Mouse (Mus musculus): ENCODE data around the gene Trip13. TPM values are rescaled to one million over a fixed set of nuclear protein-coding genes. Genes with fewer than 3 reads are reported as not detected.

Trip13 gene
- polyA plus RNA-seq, 1 experiment from 2014 or later, result 44.4 TPM

DNA sequence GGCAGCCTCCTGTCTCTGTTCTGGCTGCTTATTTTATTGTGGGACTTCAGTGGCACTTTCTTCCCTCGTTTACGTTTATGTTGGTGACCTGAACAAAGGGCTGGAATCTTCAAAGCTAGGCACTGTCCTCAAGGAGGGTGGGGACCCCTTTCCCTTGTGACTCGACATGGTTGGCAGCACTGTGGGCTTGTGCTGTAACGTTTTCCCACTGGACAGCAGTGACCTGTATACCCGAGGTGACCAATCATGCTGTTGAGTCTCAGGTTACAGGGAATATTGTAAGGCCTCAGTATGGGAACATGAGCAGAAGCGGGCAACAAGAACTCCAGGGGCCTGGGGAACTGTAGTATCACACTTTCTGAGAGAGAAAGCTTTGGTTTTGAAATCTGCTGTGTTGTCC, 17.1 kb upstream of the Trip13 start:
- no peaks in the 10 kb centered on the region for H3K9me3 ChIP-seq (ENCODE audit: control insufficient read depth, low read depth, low read length)
- 73% methylated on average over 6 of the region's 6 CpGs for WGBS
- no peak overlapping the region for H3K4me2 ChIP-seq (replicated peaks; ENCODE audit: low read depth, low read length)
- H3K27ac ChIP-seq (ENCODE audit: low read length), result no peak overlapping the region
- H3K4me1 ChIP-seq (ENCODE audit: control insufficient read depth, insufficient read depth, low read length), result no peaks in the 10 kb centered on the region
- no peak for ATAC-seq (ENCODE audit: insufficient number of reproducible peaks, insufficient read depth, low FRiP score, low read depth)
- peaks cover 70% of the 10 kb centered on the region for H3K36me3 ChIP-seq (ENCODE audit: control insufficient read depth, insufficient read depth, low read length)
- H3K9ac ChIP-seq (replicated peaks; ENCODE audit: low read depth, low read length), result no peak overlapping the region
- H3K4me3 ChIP-seq (ENCODE audit: low read depth, low read length), result no peak overlapping the region
- H3K27me3 ChIP-seq (ENCODE audit: control insufficient read depth, insufficient read depth, low read length), result no peaks in the 10 kb centered on the region

DNA sequence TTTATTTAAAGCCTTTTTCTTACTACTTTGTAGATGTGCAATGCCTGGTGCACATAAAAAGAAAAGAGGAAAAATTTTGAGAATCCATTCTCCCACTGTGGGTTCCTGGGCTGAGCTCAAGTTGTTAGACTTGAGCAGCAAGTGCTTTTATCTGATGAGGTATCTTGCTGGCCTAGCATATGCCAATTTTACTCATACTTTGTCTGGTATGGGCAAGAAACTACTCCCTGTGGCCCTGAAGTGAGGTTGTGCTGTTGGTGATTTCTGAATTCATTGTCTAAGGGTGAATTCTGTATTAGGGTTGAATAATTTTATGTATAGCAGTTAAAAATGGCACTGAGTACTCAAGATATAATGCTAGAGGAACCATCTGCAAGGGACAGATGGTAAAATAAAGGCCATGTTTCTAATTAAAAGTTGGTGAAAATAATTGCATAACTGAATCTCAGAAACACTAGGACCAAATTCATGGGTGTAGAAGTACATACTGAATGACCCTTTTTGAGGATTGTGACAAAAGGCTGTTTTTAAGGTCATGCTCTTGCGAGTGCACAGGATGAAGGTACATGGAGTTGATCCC, 16.1 kb upstream of the Trip13 start:
- Histone ChIP-seq H3K36me3 (ENCODE audit: control insufficient read depth, insufficient read depth, low read length) (peaks cover 64% of the 10 kb centered on the region), H3K27me3 (ENCODE audit: control insufficient read depth, insufficient read depth, low read length) (no peaks in the 10 kb centered on the region), H3K9ac (replicated peaks; ENCODE audit: low read depth, low read length) (no peak overlapping the region), H3K4me3 (ENCODE audit: low read depth, low read length) (no peak overlapping the region), H3K9me3 (ENCODE audit: control insufficient read depth, low read depth, low read length) (no peaks in the 10 kb centered on the region), H3K27ac (ENCODE audit: low read length) (no peak overlapping the region), H3K4me2 (replicated peaks; ENCODE audit: low read depth, low read length) (no peak overlapping the region), H3K4me1 (ENCODE audit: control insufficient read depth, insufficient read depth, low read length) (no peaks in the 10 kb centered on the region)
- WGBS, result 92% methylated on average over 1 of the region's 1 CpGs
- no peak for ATAC-seq (ENCODE audit: insufficient number of reproducible peaks, insufficient read depth, low FRiP score, low read depth)

- no peaks in the 10 kb centered on the region for H3K27me3 ChIP-seq (ENCODE audit: control insufficient read depth, insufficient read depth, low read length)
- H3K4me3 ChIP-seq (ENCODE audit: low read depth, low read length), result no peak overlapping the region
- peaks cover 57% of the 10 kb centered on the region for H3K36me3 ChIP-seq (ENCODE audit: control insufficient read depth, insufficient read depth, low read length)
- 94% methylated on average over 9 of the region's 9 CpGs for WGBS
- H3K4me1 ChIP-seq (ENCODE audit: control insufficient read depth, insufficient read depth, low read length), result no peaks in the 10 kb centered on the region
- no peaks in the 10 kb centered on the region for H3K9me3 ChIP-seq (ENCODE audit: control insufficient read depth, low read depth, low read length)
- no peak overlapping the region for H3K27ac ChIP-seq (ENCODE audit: low read length)
- no peak overlapping the region for H3K9ac ChIP-seq (replicated peaks; ENCODE audit: low read depth, low read length)
- ATAC-seq (ENCODE audit: insufficient number of reproducible peaks, insufficient read depth, low FRiP score, low read depth), result no peak
- H3K4me2 ChIP-seq (replicated peaks; ENCODE audit: low read depth, low read length), result no peak overlapping the region
These were observed 7.0 kb upstream of the Trip13 start for GRCm38 (mm10) chr13:73944606-73945005.

GRCm38 (mm10) chr13:73939101-73939500, 1.5 kb upstream of the Trip13 start:
- 93% methylated on average over 5 of the region's 5 CpGs for WGBS
- no peak overlapping the region for H3K9ac ChIP-seq (replicated peaks; ENCODE audit: low read depth, low read length)
- H3K27me3 ChIP-seq (ENCODE audit: control insufficient read depth, insufficient read depth, low read length), result no peaks in the 10 kb centered on the region
- H3K4me1 ChIP-seq (ENCODE audit: control insufficient read depth, insufficient read depth, low read length), result peaks cover 5% of the 10 kb centered on the region; the same call in 1 of the 2 replicates
- peaks cover 39% of the 10 kb centered on the region for H3K36me3 ChIP-seq (ENCODE audit: control insufficient read depth, insufficient read depth, low read length)
- no peak for ATAC-seq (ENCODE audit: insufficient number of reproducible peaks, insufficient read depth, low FRiP score, low read depth)
- no peaks in the 10 kb centered on the region for H3K9me3 ChIP-seq (ENCODE audit: control insufficient read depth, low read depth, low read length)
- no peak overlapping the region for H3K4me3 ChIP-seq (ENCODE audit: low read depth, low read length)
- no peak overlapping the region for H3K4me2 ChIP-seq (replicated peaks; ENCODE audit: low read depth, low read length)
- no peak overlapping the region for H3K27ac ChIP-seq (ENCODE audit: low read length)

DNA sequence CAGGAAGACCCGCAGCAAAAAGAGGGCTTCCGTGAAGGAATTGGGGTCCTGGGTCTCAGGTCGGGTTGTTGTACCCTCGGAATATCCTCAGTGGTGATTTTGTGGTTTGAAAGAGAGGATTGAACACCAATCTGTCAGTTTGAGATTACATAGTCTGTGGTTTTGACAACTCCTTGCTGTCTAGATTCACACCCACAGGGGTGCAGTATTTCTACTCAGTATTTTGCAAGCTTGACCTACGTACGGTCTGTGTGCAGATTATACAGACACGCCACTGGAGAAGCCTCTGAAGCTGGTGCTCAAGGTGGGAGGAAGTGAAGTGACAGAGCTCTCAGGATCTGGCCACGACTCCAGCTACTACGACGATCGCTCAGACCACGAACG, 585 bp upstream of the Trip13 start:
- H3K9me3 ChIP-seq (ENCODE audit: control insufficient read depth, low read depth, low read length), result no peaks in the 10 kb centered on the region
- H3K27me3 ChIP-seq (ENCODE audit: control insufficient read depth, insufficient read depth, low read length), result no peaks in the 10 kb centered on the region
- H3K4me3 ChIP-seq (ENCODE audit: low read depth, low read length), result peak overlapping the region; percentile 78
- H3K4me1 ChIP-seq (ENCODE audit: control insufficient read depth, insufficient read depth, low read length), result peaks cover 5% of the 10 kb centered on the region; the same call in 1 of the 2 replicates
- H3K27ac ChIP-seq (ENCODE audit: low read length), result 0 out of 2 replicates have a peak overlapping the region, but pooled peaks have one; percentile 82
- 36% methylated on average over 13 of the region's 13 CpGs for WGBS
- H3K36me3 ChIP-seq (ENCODE audit: control insufficient read depth, insufficient read depth, low read length), result peaks cover 29% of the 10 kb centered on the region
- H3K9ac ChIP-seq (replicated peaks; ENCODE audit: low read depth, low read length), result peak overlapping the region; percentile 67
- ATAC-seq (ENCODE audit: insufficient number of reproducible peaks, insufficient read depth, low FRiP score, low read depth), result peak; percentile 5; the same call in 1 of the 2 replicates
- H3K4me2 ChIP-seq (replicated peaks; ENCODE audit: low read depth, low read length), result peak overlapping the region; percentile 66

- Histone ChIP-seq H3K27ac (ENCODE audit: low read length) (no peak overlapping the region), H3K9me3 (ENCODE audit: control insufficient read depth, low read depth, low read length) (no peaks in the 10 kb centered on the region), H3K4me1 (ENCODE audit: control insufficient read depth, insufficient read depth, low read length) (peaks cover 5% of the 10 kb centered on the region; the same call in 1 of the 2 replicates), H3K27me3 (ENCODE audit: control insufficient read depth, insufficient read depth, low read length) (no peaks in the 10 kb centered on the region), H3K36me3 (ENCODE audit: control insufficient read depth, insufficient read depth, low read length) (peaks cover 22% of the 10 kb centered on the region), H3K9ac (replicated peaks; ENCODE audit: low read depth, low read length) (peak overlapping the region; percentile 67), H3K4me3 (ENCODE audit: low read depth, low read length) (peak overlapping the region; percentile 78), H3K4me2 (replicated peaks; ENCODE audit: low read depth, low read length) (peak overlapping the region; percentile 66)
- ATAC-seq (ENCODE audit: insufficient number of reproducible peaks, insufficient read depth, low FRiP score, low read depth), result no peak
- WGBS, result 12% methylated on average over 5 of the region's 5 CpGs
These were observed 655 bp downstream of the Trip13 start for GRCm38 (mm10) chr13:73936938-73937320.

DNA sequence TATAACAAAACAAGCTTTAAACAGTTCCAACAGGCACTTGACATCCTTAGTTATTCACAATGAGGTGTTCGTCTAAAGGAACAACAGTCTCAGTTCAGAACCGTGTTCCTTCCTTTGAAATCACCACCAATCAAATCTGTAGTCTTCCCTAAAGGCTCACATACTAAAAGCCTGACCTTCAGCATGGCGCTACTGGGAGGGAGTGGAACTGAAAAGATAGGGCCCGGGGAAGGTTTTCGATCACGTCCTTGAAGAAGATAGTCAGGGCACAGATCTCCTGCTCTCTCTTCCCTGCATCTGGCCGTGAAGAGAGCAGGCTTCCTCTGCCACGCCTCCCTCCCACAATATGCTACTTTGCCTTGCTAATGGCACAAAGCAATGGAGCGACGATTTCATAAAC, 5.4 kb downstream of the Trip13 start:
- no peaks in the 10 kb centered on the region for H3K9me3 ChIP-seq (ENCODE audit: control insufficient read depth, low read depth, low read length)
- no peak overlapping the region for H3K9ac ChIP-seq (replicated peaks; ENCODE audit: low read depth, low read length)
- no peak overlapping the region for H3K4me2 ChIP-seq (replicated peaks; ENCODE audit: low read depth, low read length)
- no peak overlapping the region for H3K4me3 ChIP-seq (ENCODE audit: low read depth, low read length)
- 90% methylated on average over 10 of the region's 10 CpGs for WGBS
- peaks cover 34% of the 10 kb centered on the region; the same call in 1 of the 2 replicates for H3K36me3 ChIP-seq (ENCODE audit: control insufficient read depth, insufficient read depth, low read length)
- no peak for ATAC-seq (ENCODE audit: insufficient number of reproducible peaks, insufficient read depth, low FRiP score, low read depth)
- H3K27ac ChIP-seq (ENCODE audit: low read length), result no peak overlapping the region
- no peaks in the 10 kb centered on the region for H3K4me1 ChIP-seq (ENCODE audit: control insufficient read depth, insufficient read depth, low read length)
- no peaks in the 10 kb centered on the region for H3K27me3 ChIP-seq (ENCODE audit: control insufficient read depth, insufficient read depth, low read length)

DNA sequence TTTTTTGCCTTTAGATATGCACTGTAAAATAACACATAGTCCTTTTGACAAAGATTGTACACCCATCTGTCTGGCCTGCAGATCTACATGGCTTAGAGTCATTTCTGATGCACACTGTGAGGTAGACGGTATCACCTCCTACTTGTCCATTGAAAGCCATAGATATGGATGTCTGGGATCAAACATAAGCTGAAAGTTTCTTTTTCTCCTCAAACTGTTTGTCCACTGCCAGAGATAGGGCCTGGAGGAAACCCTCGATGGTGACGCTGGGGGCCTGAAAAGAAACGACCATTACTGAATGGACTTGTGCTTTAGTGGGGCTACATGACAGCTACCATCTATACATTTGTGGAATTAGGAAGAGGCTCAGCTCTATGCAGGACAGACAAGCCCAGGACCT, 24.5 kb downstream of the Trip13 start:
- H3K9me3 ChIP-seq (ENCODE audit: control insufficient read depth, low read depth, low read length), result no peaks in the 10 kb centered on the region
- H3K4me1 ChIP-seq (ENCODE audit: control insufficient read depth, insufficient read depth, low read length), result no peaks in the 10 kb centered on the region
- no peak for ATAC-seq (ENCODE audit: insufficient number of reproducible peaks, insufficient read depth, low FRiP score, low read depth)
- WGBS, result 91% methylated on average over 4 of the region's 4 CpGs
- no peak overlapping the region for H3K27ac ChIP-seq (ENCODE audit: low read length)
- H3K36me3 ChIP-seq (ENCODE audit: control insufficient read depth, insufficient read depth, low read length), result peaks cover 38% of the 10 kb centered on the region
- no peak overlapping the region for H3K9ac ChIP-seq (replicated peaks; ENCODE audit: low read depth, low read length)
- no peaks in the 10 kb centered on the region for H3K27me3 ChIP-seq (ENCODE audit: control insufficient read depth, insufficient read depth, low read length)
- H3K4me3 ChIP-seq (ENCODE audit: low read depth, low read length), result no peak overlapping the region
- no peak overlapping the region for H3K4me2 ChIP-seq (replicated peaks; ENCODE audit: low read depth, low read length)
